Mouse (Mus musculus) gonadal fat pad, adult 2 months (tissue): ENCODE results near the gene Txndc15. TPM values are rescaled to one million over a fixed set of nuclear protein-coding genes. Genes with fewer than 3 reads are reported as not detected.
"Not testable (repeated sequence)": the region's sequence is repeated elsewhere in the genome, so short reads cannot be mapped to it uniquely, and the experiment has no call there.

Source experiments
- DNase-seq: peaks from one replicate; pipeline ENCODE4 v3.0.0-alpha.2; 2012; ENCODE audit warnings: low read depth
- polyA plus RNA-seq: library from polyadenylated mRNA; depleted of rRNA; stranded (reverse); fragments of >200 nt; gene quantifications from 2 replicates; pipeline ENCODE4 v1.2.3, GENCODE M21; 2012; rRNA removed

Gene Txndc15
- polyA plus RNA-seq: 57.4 and 58.7 TPM in 2 replicates

- no peak for DNase-seq
Measured at GRCm38 (mm10) chr13:55714501-55715166, at the start of gene Txndc15. Gene Txndc15, plus strand, starts transcription at chr13:55714650.

- DNase-seq: no peak
Measured at GRCm38 (mm10) chr13:55668550-55668949, 45.9 kb upstream of the Txndc15 start.

DNA sequence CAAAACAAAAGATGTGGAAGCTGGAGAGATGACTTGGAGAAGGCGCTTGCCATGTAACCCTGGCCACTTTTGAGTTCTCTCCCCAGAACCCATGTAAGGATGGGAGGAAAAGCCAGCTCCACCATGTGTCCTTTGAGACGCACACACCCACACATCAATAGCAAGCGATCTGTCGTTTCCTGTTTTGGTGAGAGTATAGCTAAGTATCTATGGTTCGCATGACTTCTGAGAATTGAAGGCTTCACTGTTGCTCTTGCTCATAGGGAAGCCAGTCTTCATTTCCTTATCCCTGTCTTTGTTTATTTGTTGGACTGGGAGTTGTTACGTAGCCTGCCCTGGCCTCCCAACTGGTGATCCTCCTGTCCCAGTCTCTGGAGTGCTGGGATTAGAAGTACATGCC is 41.7 kb upstream of the Txndc15 start:
- DNase-seq: no peak

GRCm38 (mm10) chr13:55677364-55677763 is 37.1 kb upstream of the Txndc15 start:
- DNase-seq: no peak

DNA sequence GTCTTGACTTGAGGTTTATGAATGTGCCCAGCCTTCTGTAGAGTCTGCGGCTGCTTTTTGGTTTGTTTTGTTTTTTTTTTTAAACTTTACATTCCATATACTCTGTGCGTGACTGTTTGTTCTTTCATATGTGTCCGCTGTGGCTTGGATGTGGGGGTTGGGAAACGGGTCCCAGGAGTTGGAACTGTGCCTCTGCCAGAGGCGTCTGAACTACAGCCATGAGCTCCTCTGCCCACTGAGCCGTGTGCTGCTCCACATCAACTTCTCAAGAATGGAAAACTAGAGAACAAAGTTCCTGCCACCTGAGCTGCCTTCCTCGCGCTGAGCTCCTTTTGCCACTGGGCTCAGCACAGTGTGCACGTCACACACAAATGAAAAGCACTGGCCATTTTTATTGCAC is 32.2 kb upstream of the Txndc15 start:
- no peak for DNase-seq

GRCm38 (mm10) chr13:55683581-55683980 is 30.9 kb upstream of the Txndc15 start:
- DNase-seq: no peak

DNA sequence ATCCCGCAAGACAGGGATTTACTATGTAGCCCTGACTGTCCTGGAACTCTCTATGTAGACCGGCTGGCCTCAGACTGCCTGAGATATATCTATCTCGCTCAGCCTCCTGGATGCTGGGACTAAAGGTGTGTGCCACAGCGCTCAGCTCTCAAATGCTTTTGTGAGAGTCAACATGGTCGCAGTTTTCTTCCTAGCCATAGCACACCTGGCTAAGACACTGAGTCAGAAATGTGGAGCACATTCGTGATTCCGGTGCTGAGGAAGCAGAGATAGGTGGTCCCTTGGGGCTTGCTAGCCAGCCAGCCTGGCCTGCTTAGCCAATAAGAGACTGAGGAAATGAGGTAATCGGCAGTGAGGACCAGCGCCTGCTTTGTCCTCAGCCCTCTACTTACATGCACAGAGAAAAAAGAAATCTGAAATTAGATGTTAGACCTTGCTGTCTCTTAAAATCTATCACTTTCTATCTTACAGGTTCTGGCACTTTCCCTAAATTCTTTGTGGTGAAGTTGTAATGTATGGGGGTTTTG is 28.3 kb upstream of the Txndc15 start:
- no peak for DNase-seq

DNA sequence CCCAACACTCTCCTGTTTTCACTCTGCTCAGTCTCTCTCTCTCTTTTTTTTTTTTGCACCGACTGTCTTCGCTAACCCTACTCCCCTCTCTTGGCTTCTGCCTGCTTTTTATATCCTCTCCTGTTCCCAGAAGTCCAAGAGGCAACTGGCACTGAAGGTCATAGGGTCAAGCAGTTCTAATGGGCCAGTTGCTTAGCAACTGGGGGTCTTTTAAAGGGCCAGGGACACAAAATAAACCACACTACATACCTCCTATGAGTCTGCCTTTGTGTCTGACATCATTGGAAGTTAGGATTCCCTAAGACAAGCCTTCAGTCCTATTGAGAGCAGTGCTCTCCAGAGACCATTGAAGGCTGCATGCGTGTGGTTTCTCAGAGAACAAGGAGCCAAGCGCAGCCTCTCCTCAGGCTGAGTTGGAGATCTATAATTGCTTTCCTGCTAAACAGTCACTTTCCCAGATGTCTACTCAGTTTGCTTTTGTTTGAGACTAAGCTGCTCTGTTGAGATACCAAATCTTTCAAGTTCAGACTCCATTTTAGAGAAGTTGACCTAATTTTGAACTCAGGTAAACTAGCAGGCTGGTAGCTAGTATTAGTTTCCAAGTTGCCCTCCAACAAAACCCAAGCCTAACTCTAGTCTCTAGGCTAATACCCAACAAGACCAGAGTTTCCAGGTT is 26.4 kb upstream of the Txndc15 start:
- no peak for DNase-seq

- peak; percentile 23 for DNase-seq
Measured at GRCm38 (mm10) chr13:55692535-55693242, 21.8 kb upstream of the Txndc15 start, which contains the start of gene B230219D22Rik. Gene B230219D22Rik, plus strand, starts transcription at chr13:55693124.

DNA sequence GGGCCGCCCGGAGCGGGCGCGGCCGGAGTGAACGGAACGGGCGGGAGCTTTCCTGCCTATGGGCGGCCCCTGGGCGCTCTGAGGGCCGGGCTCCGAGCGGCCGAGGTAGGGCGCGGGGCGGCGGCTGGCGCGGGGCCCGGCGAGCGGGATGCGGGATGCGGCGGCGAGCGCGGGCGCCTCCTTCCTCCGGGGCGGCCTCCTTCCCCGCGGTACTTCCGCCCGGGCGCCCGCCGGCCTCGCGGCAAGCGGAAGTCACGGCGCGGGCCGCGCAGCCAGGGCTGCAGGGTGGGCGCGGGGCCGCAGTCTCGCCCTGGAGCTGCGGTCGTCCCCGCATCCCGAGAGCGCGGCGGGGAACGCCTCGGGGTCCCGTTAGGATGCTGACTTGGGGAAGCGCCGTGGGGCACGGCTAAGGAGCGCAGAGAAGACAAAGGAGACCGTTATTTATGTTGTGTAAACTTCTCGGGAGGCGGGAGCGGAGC is 21.2 kb upstream of the Txndc15 start:
- DNase-seq: no peak

- DNase-seq: peak; percentile 30
Measured at GRCm38 (mm10) chr13:55694110-55694509, 20.3 kb upstream of the Txndc15 start.

GRCm38 (mm10) chr13:55695989-55696388 is 18.5 kb upstream of the Txndc15 start:
- not testable (repeated sequence) for DNase-seq

GRCm38 (mm10) chr13:55704301-55704700 is 10.1 kb upstream of the Txndc15 start:
- DNase-seq: no peak

- DNase-seq: no peak
Measured at GRCm38 (mm10) chr13:55712846-55713245, 1.6 kb upstream of the Txndc15 start.

DNA sequence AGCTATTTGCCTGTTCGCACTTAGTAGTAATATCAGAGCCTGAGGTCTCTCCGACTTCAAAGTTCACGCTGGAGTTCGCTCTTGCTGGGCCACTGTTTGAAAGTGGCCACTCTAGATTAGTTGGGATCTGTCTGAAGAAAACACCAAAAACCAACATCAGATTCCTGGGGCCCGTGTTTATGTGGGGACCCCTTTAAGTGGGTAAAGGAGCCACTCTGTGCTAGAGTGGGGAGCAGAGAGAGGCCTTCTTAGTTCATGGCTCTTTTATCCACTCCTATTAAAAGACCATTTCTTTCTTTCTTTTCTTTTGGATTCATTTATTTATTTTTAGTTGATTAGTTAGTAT is 690 bp downstream of the Txndc15 start:
- no peak for DNase-seq

DNA sequence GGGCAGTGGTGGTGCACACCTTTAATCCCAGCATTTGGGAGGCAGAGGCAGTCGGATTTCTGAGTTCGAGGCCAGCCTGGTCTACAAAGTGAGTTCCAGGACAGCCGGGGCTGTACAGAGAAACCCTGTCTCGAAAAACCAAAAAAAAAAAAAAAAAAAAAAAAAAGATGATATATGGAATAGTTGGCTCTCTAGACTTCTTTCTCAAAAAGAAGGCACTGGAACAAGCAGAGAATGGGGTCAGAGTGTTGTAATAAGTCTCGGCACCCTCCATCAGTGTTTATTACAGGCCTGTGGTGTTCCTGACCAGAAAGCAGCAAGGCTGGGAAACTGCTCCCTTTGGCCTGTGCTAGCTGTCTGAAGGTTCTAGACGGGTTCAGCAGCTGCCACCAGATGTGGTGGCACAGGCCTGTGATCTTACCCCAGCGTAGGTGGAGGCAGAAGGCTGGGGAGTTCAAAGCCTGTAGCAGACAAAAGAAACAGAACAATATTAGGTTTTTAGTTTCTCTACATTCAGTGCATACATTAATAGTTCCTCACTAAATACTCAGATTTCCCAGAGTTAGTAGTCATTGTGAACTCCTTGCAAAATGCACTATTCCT is 1.6 kb downstream of the Txndc15 start:
- no peak for DNase-seq

GRCm38 (mm10) chr13:55721516-55721915 is 7.1 kb downstream of the Txndc15 start:
- DNase-seq: no peak

DNA sequence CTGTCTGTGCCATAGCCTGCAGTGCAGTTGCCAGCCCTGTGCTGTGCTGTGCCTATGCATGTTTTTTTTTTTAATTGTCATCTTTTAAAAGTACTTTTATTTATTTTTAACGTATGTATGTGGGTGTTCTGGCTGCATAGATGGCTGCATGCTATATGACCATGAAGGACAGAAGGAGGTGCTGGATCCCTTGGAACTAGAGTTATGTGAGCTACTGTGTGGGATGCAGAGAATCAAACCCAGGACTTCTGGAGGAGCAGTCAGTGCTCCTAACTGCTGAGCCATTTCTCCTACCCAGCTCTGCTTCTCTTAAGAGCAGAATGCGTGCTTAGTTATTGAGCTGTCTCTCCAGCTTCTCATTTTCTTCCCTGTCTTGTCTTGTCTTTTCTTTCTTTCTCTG is 7.5 kb downstream of the Txndc15 start:
- DNase-seq: no peak

- DNase-seq: no peak
Measured at GRCm38 (mm10) chr13:55726598-55727119, 12.2 kb downstream of the Txndc15 start.

DNA sequence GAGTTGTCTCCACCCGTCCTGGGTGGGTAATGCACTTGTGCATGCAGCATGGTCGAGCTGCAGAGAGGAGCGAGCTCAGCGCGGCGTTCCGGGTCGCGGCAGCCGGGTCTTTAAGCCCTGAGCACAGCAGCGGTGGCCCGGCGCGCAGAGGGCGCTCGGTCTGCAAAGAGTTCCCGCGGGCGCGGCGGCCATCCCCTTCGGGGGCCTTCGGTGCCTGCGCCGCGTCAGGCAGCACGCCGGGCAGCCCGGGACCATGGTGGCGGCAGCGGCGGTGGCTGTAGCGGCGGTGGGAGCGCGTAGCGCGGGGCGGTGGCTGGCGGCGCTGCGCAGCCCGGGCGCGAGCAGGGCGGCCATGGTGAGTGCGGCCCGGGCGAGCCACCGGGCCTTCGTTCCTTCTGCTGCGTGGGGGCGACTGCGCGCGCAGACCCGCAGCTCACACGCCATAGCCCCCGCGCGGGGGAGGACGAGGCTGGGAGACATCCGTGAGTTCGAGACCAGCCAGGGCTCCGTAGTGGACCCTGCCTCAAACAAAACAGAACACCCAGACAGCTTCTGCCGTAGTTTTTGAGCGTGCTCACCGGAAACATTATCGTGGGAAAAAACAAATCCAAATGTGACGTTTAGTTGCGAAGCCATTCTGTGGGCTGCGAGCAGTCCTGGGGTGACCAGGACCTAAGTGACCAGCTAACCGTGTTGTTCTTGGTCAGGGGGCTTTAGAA is 12.8 kb downstream of the Txndc15 start, which contains the start of gene Pcbd2:
Gene Pcbd2, plus strand, starts transcription at position 249 of the 719 bp plus-strand sequence.
- DNase-seq: no peak

- no peak for DNase-seq
Measured at GRCm38 (mm10) chr13:55727839-55728238, 13.4 kb downstream of the Txndc15 start.
